Comparison of ENCODE assay signal across 19 mouse cellular contexts in genomic region chr2:124264309-124264708, GRCm38 (mm10).
DNase-seq lines count a peak whose midpoint lies in the region; ATAC-seq lines count a peak whose summit lies in the region.
"Had no signal": no experiment of that assay in that cellular context is flagged by ENCODE, and none has a peak within 500 bp of the region (broad histone marks: within the 10 kb centered on the region; RNA-seq: fewer than 3 reads in every experiment).

No protein-coding gene starts in this region.

- peak; percentile 91 for ATAC-seq in common myeloid progenitor, adult 5-6 weeks (replicated peaks; ENCODE audit: low read depth, poor library complexity, severe bottlenecking)
- ATAC-seq in granulocyte monocyte progenitor cell, adult 5-6 weeks (replicated peaks; ENCODE audit: poor library complexity, severe bottlenecking) = peak; percentile 100
- peak; percentile 98 for ATAC-seq in megakaryocyte progenitor cell, adult 5-6 weeks (replicated peaks; ENCODE audit: poor library complexity)
- ATAC-seq: forebrain, embryonic 14.5 days; forebrain, embryonic 16.5 days had no signal

- intact Hi-C loops in left cerebral cortex, postnatal 36 days (cut with DNase I) = no loop called here

- DNase-seq in skeletal muscle tissue, adult 2 months (ENCODE audit: low read depth, low spot score) = peak; percentile 8
- DNase-seq in cerebellum, postnatal 4 days (ENCODE audit: low spot score in 2 of 2) = no peak
- no peak for DNase-seq in urinary bladder, postnatal 25 days (ENCODE audit: low spot score)
- DNase-seq in left cerebral cortex, postnatal 36 days (ENCODE audit: low spot score in 2 of 2) = no peak
- DNase-seq: adrenal gland, adult 2 months; adrenal gland, postnatal 10 days; adrenal gland, postnatal 25 days; cerebellum, adult 11 months; cerebellum, adult 18-20 months; cerebellum, adult 8-10 months; cerebellum, adult 9-11 months; cerebellum, postnatal 14 days; cerebellum, postnatal 36 days; embryo, embryonic 11 days had no signal
